Mouse (Mus musculus) cerebellum, adult 11-12 months (tissue): ENCODE measurements around the gene Ero1l.

Experiments
- DNase-seq: peaks from one replicate; pipeline ENCODE4 v3.0.0; 2022

Ero1l gene

DNA sequence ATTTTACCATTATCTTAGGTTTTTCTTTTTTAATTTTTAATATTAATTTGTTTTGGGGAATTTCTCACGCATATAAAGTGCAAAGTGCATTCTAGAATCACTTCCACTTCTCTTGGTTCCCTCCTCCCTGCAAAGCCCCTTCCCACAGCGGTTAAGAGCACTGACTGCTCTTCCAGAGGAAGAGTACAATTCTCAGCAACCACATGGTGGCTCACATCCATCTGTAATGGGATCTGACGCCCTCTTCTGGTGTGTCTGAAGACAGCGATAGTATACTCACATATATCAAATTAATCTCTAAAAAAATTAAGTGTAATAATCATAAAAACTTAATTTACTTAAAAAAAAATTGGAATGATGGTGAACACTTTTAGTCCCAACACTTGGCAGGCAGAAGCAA, 14.2 kb downstream of the Ero1l start:
- no peak for DNase-seq

DNA sequence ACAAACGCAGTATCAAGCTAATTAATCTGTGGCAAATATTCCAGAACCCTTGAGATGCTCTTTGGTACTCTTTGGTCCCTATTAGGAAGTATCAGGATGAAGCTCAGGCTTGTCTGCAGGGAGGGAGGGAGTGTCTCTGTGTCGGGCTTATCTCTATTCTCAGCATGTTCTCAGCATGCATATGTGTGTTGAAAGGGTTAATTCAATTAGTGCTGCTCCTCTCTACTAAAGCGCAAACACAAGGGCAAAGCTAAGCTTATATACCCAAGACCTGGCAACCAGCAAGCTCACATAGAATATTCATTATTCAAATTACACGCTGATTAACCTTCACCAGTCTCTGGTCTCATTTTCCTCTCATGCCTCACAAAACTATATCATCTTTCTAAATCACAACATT, 14.6 kb downstream of the Ero1l start:
- DNase-seq: no peak

DNA sequence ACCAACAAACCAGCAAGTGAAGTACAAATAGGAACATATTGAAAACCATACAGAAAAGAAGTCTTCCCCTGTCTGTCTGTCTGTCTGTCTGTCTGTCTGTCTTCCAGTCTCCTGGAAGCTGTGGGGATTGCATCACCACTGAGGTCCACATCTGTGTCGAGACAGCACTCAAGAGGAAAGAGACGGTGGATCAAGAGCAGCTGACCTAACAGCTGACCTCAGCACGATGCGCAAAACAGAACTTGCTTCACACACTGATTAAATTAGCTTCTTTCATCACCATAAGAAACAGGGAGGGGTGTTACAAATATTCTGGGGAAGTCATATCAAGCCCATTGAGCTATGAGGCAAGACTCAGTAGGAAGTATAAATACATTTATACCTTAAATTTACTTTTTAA, 27.0 kb downstream of the Ero1l start:
- no peak for DNase-seq

DNA sequence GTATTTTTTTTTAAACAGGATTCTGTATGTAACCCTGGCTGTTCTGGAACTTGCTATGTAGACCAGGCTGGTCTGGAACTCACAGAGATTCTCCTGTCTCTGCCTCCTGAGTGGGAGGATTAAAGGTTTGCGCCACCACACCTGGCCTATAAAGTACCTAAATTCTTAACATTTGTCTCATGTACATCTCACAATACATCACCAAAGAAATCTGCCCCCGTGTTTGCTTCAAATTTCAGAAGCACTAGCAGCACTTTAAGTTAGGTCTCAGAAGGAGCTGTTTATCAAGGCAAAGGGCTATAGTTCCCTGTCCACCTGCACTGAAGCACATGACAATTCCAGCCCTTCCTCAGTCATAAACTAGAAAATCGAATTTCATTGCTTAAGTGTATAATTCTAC, 36.5 kb downstream of the Ero1l start:
- DNase-seq: no peak

DNA sequence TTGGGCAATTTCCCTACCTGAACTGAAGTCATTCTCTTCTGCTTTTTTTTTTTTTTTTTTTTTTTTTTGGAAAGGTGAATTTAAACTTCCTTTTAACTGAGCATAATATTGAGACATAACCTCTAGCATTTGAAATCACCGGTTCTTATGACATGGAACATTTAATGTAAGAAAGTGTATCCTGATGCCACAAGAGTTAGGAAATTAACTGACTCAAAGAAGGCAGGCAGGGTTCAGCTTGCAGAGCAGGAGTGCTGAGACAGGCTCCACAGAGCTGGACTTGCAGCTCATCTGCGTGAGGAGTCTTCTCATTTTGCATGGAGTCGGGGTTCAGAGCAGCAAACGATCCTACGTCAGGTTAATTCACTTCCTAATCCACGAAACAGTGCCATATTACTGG, 42.8 kb downstream of the Ero1l start:
- DNase-seq: no peak

DNA sequence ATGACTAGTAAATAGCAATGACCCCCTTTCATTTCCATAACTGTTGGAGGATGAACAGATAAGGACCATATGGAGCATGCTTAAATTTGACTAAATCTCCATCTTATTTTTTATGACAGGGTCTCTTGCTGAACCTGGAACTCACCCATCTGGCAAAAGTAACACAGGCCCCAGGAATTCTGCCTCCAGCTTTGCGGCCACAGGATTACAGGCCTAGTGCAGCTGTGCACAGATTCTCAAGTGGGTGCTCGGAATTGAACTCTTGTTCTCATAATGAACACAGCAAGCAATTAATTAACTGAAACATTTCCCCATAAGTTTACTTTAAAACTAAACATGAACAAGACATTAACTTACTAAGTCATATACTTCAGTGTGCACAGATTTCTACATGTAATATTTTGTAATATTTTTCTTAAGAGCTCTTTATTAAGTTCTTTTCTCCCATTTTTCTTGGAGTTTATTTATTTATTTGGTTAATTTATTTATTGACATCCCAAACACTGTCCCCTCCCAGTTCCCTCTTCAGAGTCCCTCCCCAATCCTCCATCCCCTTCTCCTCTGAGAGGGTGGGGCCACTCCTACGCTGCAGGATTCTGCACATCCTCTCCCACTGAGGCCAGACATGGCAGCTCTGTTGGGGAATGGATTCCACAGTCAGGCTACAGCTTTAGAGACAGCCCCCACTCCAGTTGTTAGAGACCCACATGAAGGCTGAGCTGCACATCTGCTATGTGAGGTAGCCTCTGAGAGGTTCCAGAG, 54.6 kb downstream of the Ero1l start:
- DNase-seq: no peak

DNA sequence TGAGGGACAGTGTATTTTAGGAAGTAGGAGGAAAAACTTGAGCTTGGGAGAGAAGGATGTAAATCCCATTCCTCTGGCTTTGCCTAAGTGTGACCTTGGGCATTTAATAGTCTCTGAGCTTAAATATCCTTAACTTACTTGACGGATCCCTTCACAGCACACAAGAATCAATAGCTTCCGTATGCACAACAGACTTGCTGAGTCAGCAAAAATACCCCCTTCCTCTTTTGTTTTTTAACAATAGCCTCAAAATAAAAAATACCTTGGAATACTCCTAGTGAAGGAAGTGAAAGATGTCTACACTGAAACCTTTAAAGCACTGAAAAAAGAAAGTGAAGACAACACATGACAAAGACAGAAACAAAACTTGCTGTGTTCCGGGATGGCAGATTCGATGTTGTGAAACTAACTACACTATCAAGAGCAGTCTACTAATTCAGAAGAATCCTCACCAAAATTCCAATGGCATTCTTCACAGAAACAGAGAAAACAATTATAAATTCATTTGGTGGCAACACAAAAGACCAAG, 67.0 kb downstream of the Ero1l start:
- DNase-seq: no peak

DNA sequence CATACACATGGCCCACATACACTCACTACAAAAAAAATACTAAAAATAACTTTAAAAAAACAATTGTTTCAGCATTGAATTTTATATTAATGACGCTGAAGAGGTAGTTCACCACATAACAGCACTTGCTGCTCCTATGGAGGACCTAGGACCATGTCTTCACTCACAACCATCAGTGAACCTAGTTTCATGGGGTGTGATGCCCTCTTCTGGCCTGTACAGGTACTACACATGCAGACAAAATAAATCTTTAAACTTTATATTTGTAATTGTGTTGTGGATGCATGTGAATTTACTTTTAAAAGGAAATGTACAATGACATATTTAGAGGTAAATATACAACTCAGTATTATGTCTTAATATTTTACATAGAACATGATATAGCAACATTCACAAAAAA, 77.0 kb downstream of the Ero1l start:
- no peak for DNase-seq

DNA sequence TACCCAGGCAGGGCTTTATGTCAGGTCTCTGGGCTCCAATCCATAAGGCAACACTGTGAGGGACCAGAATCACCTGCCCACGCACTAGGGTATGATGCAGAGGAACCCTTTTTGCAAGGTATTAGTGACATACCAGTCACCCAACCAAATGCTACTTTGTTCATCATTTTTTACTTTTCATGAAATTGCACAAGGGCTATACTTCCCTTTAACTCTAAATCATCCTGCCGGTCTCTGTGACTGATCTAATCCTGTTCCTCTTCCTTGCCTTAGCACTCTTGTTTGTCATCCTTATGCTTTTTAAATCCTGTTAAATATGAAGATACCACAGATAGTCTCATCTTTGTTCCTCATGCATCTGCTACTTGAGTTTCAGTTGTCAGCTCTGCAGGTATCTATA, 79.5 kb downstream of the Ero1l start:
- no peak for DNase-seq
